Mouse (Mus musculus) midbrain, postnatal 0 days (tissue): Measurements from ENCODE around the gene Fryl. TPM values are rescaled to one million over a fixed set of nuclear protein-coding genes. Genes with fewer than 3 reads are reported as not detected.

ENCODE experiments used
- ATAC-seq: fragments of 200-750 bp; cut with Nextera tagmentation; 2 replicates; pipeline ENCODE4 v1.8.0; 2017; ENCODE audit warnings: moderate number of reproducible peaks, mild to moderate bottlenecking, moderate TSS enrichment, moderate library complexity; ENCODE audit not compliant: low FRiP score
- DNase-seq: peaks from one replicate; pipeline ENCODE4 v3.0.0-alpha.2; 2015; ENCODE audit warnings: low spot score
- H3K27ac ChIP-seq: fragments of 300-500 bp; sonication (generic); 2 replicates; pipeline ENCODE4 v1.5.1; 2014; ENCODE audit warnings: low read depth, mild to moderate bottlenecking, low read length, mixed read lengths
- H3K27me3 ChIP-seq: fragments of 300-500 bp; sonication (generic); 2 replicates; pipeline ENCODE4 v1.6.1; 2014; ENCODE audit warnings: low read length, control low read depth, mixed read lengths; ENCODE audit not compliant: insufficient read depth
- H3K36me3 ChIP-seq: fragments of 300-500 bp; sonication (generic); 2 replicates; pipeline ENCODE4 v1.6.1; 2014; ENCODE audit warnings: low read length, control low read depth, mixed read lengths; ENCODE audit not compliant: insufficient read depth
- H3K4me1 ChIP-seq: fragments of 300-500 bp; sonication (generic); 2 replicates; pipeline ENCODE4 v1.6.1; 2014; ENCODE audit warnings: mild to moderate bottlenecking, control low read depth, antibody characterized with exemption, low read length, mixed read lengths; ENCODE audit not compliant: insufficient read depth
- H3K4me2 ChIP-seq: fragments of 300-500 bp; sonication (generic); 2 replicates; pipeline ENCODE4 v1.6.1; 2014; ENCODE audit warnings: low read depth, mild to moderate bottlenecking, low read length, mixed read lengths; ENCODE audit not compliant: poor library complexity, severe bottlenecking
- H3K4me3 ChIP-seq: fragments of 300-500 bp; sonication (generic); 2 replicates; pipeline ENCODE4 v1.5.1; 2014; ENCODE audit warnings: low read depth, mild to moderate bottlenecking, low read length, moderate library complexity
- H3K9ac ChIP-seq: fragments of 300-500 bp; sonication (generic); replicated peaks from 2 replicates; pipeline ENCODE4 v1.6.1; 2014; ENCODE audit warnings: mild to moderate bottlenecking, low read length, moderate library complexity, mixed read lengths; ENCODE audit not compliant: poor library complexity, severe bottlenecking
- H3K9me3 ChIP-seq: fragments of 300-500 bp; sonication (generic); 2 replicates; pipeline ENCODE4 v1.6.1; 2016; ENCODE audit warnings: low read length, control low read depth
- CTCF ChIP-seq: IDR thresholded peaks from 2 replicates; pipeline ENCODE4 v1.5.1; 2016; ENCODE audit warnings: antibody characterized with exemption, mild to moderate bottlenecking
- WGBS: fragments of 180-500 bp; shearing (Covaris S2); extraction: QIAGEN DNeasy Blood & Tissue Kit; methylation state at CpG from one replicate; pipeline ENCODE4 v1.1.7; 2014; 5-methylcytosine and 5-hydroxymethylcytosine counted together
- polyA plus RNA-seq: library from polyadenylated mRNA; unstranded; fragments of >200 nt; fragmentation: Nextera tagmentation; extraction: Ambion mirVana; gene quantifications from 2 replicates; pipeline ENCODE4 v1.2.1, GENCODE M21; 2015
- total RNA-seq: library from RNA; depleted of rRNA; stranded (reverse); fragments of >200 nt; gene quantifications from 2 replicates; pipeline ENCODE4 v1.2.3, GENCODE M21; 2014

The Fryl gene
- total and polyA plus RNA-seq, 2 experiments from 2014 or later, result 23.8 to 52.8 TPM

DNA sequence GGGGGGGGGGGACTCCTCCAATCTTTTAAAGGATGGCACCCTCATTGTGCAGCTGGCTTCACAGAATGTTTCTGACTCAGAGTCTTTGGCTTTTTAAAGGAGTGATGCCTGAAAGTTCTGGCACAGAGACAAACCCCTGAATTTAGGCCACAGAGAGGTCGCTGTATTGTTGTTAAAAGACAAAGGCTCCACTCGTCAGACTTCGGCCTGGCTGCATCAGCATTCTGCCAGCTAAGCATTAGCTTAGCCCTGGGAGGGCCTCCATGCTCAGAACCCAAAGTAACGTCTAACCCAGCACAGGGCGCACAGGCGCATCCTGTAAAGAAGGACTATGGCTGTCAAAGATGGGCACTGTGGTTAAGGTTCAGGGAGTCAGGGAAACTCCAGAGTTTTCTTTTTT is 92.4 kb downstream of the Fryl start:
- Histone ChIP-seq H3K27ac (no peak overlapping the region), H3K4me3 (no peak overlapping the region), H3K4me2 (no peak overlapping the region), H3K9ac (no peak overlapping the region), H3K4me1 (peaks cover 9% of the 10 kb centered on the region), H3K36me3 (no peaks in the 10 kb centered on the region), H3K9me3 (no peaks in the 10 kb centered on the region), H3K27me3 (no peaks in the 10 kb centered on the region)
- peak; percentile 22 for DNase-seq
- ATAC-seq, result no peak
- WGBS, result 32% methylated on average over 6 of the region's 6 CpGs
- no peak for TF ChIP-seq CTCF

DNA sequence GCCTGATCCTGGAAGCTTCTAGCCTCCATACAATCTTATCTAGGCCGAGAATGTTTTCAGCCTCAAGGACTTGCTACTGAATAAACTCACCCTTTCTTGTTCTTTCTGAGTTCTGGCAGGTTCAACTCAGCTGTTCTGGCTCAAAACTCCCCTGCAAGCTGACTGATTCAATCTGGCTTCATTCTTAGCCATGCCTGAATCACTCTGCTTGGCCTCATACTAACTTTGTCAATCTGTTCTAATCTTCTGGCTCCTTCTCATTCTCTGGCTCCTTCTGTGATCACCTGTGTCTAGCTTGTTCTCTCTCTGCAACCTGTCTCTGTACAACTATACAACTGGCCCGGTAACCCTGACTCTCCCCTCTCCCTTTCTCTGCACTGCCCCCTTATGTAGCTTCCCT is 93.9 kb downstream of the Fryl start:
- no peak overlapping the region for H3K9ac ChIP-seq
- no peaks in the 10 kb centered on the region for H3K36me3 ChIP-seq
- no peak overlapping the region for H3K27ac ChIP-seq
- DNase-seq (no peak), ATAC-seq (no peak)
- H3K27me3 ChIP-seq, result no peaks in the 10 kb centered on the region
- no peak overlapping the region for H3K4me3 ChIP-seq
- no peak for TF ChIP-seq CTCF
- 0 out of 2 replicates have a peak, but pooled peaks cover 2% of the 10 kb centered on the region for H3K4me1 ChIP-seq
- 69% methylated on average over 2 of the region's 2 CpGs for WGBS
- no peak overlapping the region for H3K4me2 ChIP-seq
- no peaks in the 10 kb centered on the region for H3K9me3 ChIP-seq

DNA sequence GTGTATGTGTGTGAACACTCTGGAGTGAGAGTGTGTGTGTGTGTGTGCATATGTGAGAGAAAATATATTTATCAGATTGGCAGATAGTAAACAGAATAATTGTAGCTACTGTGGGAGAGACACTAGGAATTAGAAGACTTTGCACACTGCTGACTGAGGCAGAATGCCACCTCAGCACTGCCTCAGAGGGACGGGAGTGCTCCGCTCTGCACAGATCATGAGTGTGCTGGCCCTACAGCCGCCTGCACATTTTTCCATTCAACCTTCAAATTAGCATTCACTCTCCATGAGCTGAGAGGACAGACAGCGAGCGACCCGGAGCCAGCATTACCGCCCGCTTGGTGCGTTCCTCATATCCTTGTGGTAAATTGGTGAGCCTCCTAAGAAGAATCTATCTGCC is 96.0 kb downstream of the Fryl start:
- Histone ChIP-seq H3K9me3 (no peaks in the 10 kb centered on the region), H3K36me3 (no peaks in the 10 kb centered on the region), H3K4me1 (0 out of 2 replicates have a peak, but pooled peaks cover 2% of the 10 kb centered on the region), H3K4me2 (no peak overlapping the region), H3K9ac (no peak overlapping the region), H3K27me3 (no peaks in the 10 kb centered on the region), H3K4me3 (no peak overlapping the region), H3K27ac (no peak overlapping the region)
- WGBS, result 61% methylated on average over 9 of the region's 9 CpGs
- no peak for TF ChIP-seq CTCF
- no peak for ATAC-seq
- no peak for DNase-seq

DNA sequence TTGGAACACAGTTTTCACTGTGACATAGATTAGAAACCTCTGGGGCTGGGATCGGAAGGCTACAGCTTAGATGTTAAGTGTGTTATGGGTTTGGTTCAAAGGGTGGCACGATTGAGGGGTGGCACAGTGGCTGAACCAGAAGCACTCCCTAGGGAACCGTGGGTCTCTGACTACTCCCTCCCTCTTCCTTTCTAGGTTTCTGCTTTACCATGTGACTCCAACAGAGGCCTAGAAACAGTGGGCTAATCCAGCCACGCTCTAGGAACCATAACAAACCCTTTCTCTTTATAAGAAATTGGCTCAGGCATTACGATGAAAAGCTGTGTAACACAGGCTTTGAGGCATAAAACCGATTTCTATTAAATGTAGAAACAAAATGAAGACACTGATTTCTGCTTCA is 98.9 kb downstream of the Fryl start:
- Histone ChIP-seq H3K4me3 (no peak overlapping the region), H3K4me1 (0 out of 2 replicates have a peak, but pooled peaks cover 2% of the 10 kb centered on the region), H3K27me3 (no peaks in the 10 kb centered on the region), H3K9me3 (no peaks in the 10 kb centered on the region), H3K9ac (no peak overlapping the region), H3K27ac (no peak overlapping the region), H3K36me3 (no peaks in the 10 kb centered on the region), H3K4me2 (no peak overlapping the region)
- ATAC-seq (no peak), DNase-seq (no peak)
- WGBS, result 52% methylated on average over 6 of the region's 6 CpGs
- TF ChIP-seq CTCF, result no peak

DNA sequence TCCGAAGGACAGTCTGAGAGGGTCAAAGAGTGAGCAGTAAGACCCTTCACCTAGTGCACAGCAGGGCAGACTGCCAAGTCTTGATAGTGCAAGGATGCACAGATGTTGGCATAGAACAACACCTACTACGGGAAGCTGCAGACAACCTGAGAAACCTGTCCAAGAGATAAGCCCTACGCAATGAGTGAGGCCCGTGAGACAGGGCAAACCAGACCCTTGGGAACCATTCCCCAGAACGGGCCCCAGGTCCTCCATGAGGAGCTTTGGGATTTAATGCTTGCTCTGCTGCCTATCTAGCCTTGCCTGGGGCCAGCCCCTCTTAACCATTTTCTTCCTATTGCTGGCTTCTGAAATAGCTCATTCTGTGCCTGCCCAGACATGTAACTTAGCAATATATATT is 99.4 kb downstream of the Fryl start:
- no peak for TF ChIP-seq CTCF
- Histone ChIP-seq H3K27me3 (no peaks in the 10 kb centered on the region), H3K4me1 (0 out of 2 replicates have a peak, but pooled peaks cover 2% of the 10 kb centered on the region)

DNA sequence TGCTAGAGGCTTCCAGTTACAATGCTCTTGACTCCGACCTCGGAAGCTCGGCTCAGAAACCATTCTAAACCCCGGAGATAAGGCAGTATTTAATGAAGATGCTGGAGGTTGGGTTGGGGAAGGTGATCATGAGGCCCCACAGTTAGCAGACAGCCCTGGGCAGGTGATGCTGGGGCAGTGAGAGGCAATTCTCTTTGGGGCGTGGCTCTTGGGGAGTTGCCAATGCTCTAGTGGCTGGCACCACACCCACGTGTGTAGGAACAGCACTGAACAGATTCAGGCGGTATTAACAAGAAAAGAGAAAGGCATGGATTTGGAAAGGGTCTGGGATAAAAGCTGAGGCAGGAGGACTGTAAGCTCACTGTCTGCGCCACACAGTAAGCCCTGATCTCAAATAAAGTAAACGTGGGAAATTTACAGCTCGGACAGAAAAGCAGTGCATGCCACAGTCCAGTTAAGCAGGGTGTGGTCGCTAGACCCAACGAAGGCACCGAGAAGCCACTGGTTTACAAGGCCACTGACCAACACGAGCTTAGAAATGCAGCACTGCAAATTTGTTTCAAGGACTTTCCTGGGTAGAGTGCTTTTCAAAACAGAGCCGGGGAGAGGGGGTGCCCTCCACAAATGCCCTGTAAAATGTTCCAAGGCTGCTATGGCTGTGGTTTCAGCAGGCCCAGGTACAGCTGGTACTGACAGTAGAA is 100.0 kb downstream of the Fryl start:
- H3K9ac ChIP-seq, result no peak overlapping the region
- 0 out of 2 replicates have a peak, but pooled peaks cover 2% of the 10 kb centered on the region for H3K4me1 ChIP-seq
- no peak for TF ChIP-seq CTCF
- no peak overlapping the region for H3K4me3 ChIP-seq
- DNase-seq, result no peak
- H3K4me2 ChIP-seq, result no peak overlapping the region
- no peaks in the 10 kb centered on the region for H3K36me3 ChIP-seq
- H3K27ac ChIP-seq, result no peak overlapping the region
- no peak for ATAC-seq
- no peaks in the 10 kb centered on the region for H3K27me3 ChIP-seq
- no peaks in the 10 kb centered on the region for H3K9me3 ChIP-seq
- 83% methylated on average over 15 of the region's 15 CpGs for WGBS

More for the DNA sequence above, 99.4 kb downstream of the Fryl start:
- H3K9me3 ChIP-seq, result no peaks in the 10 kb centered on the region
- no peak for DNase-seq
- ATAC-seq, result no peak
- no peak overlapping the region for H3K9ac ChIP-seq
- WGBS, result 83% methylated on average over 5 of the region's 5 CpGs
- H3K27ac ChIP-seq, result no peak overlapping the region
- no peaks in the 10 kb centered on the region for H3K36me3 ChIP-seq
- H3K4me3 ChIP-seq, result no peak overlapping the region
- H3K4me2 ChIP-seq, result no peak overlapping the region
